Mouse (Mus musculus): ENCODE data around the gene Lipe. TPM values are rescaled to one million over a fixed set of nuclear protein-coding genes. Genes with fewer than 3 reads are reported as not detected.

The Lipe gene
- 19.8 and 21.4 TPM in 2 replicates for polyA plus RNA-seq (2015; fragmentation: Nextera tagmentation; extraction: Ambion mirVana)

- no peak for TF ChIP-seq EP300 (IDR thresholded peaks at IDR 0.05)
- no peak for TF ChIP-seq CTCF (IDR thresholded peaks at IDR 0.05)
- H3K9me3 ChIP-seq (ENCODE audit: low read length) = no peaks in the 10 kb centered on the region
- no peak within 1 kb of the TSS for H3K4me2 ChIP-seq (replicated peaks; ENCODE audit: low read depth, low read length)
- H3K36me3 ChIP-seq (ENCODE audit: insufficient read depth, low read length) = no peaks in the 10 kb centered on the region
- H3K4me3 ChIP-seq (ENCODE audit: low read depth, low read length) = no peak within 1 kb of the TSS
- WGBS = 100% methylated on average over 1 of the region's 1 CpGs
- peaks cover 18% of the 10 kb centered on the region; the same call in 1 of the 2 replicates for H3K4me1 ChIP-seq (ENCODE audit: insufficient read depth, low read depth, low read length)
- H3K27ac ChIP-seq (ENCODE audit: low read length) = no peak within 1 kb of the TSS
- H3K9ac ChIP-seq (replicated peaks; ENCODE audit: low read depth) = no peak within 1 kb of the TSS
- DNase-seq (ENCODE audit: low spot score) = no peak
- no peak for ATAC-seq
- no peaks in the 10 kb centered on the region for H3K27me3 ChIP-seq (replicated peaks; ENCODE audit: insufficient read depth, low read length)
Measured at GRCm38 (mm10) chr7:25398610-25399009, at the start of gene Lipe. TSS of gene Lipe (minus strand) at chr7:25398710.

GRCm38 (mm10) chr7:25440816-25441153 is 42.3 kb upstream of the Lipe start:
- H3K4me2 ChIP-seq (replicated peaks; ENCODE audit: low read depth, low read length) = no peak overlapping the region
- H3K36me3 ChIP-seq (ENCODE audit: insufficient read depth, low read length) = no peaks in the 10 kb centered on the region
- no peak overlapping the region for H3K9ac ChIP-seq (replicated peaks; ENCODE audit: low read depth)
- no peak overlapping the region for H3K4me3 ChIP-seq (ENCODE audit: low read depth, low read length)
- no peak for DNase-seq (ENCODE audit: low spot score)
- peak overlapping the region; percentile 81 for H3K27ac ChIP-seq (ENCODE audit: low read length)
- TF ChIP-seq CTCF (IDR thresholded peaks at IDR 0.05) = no peak
- no peak for TF ChIP-seq EP300 (IDR thresholded peaks at IDR 0.05)
- H3K9me3 ChIP-seq (ENCODE audit: low read length) = no peaks in the 10 kb centered on the region
- WGBS = 68% methylated on average over 6 of the region's 6 CpGs
- H3K27me3 ChIP-seq (replicated peaks; ENCODE audit: insufficient read depth, low read length) = no peaks in the 10 kb centered on the region
- no peak for ATAC-seq
- peaks cover 16% of the 10 kb centered on the region; the same call in 1 of the 2 replicates for H3K4me1 ChIP-seq (ENCODE audit: insufficient read depth, low read depth, low read length)

- peak overlapping the region; percentile 81 for H3K27ac ChIP-seq (ENCODE audit: low read length)
- ATAC-seq (peak; percentile 83), DNase-seq (ENCODE audit: low spot score) (peak; percentile 86)
- peak; percentile 86 for TF ChIP-seq EP300 (IDR thresholded peaks at IDR 0.05)
- no peak for TF ChIP-seq CTCF (IDR thresholded peaks at IDR 0.05)
- H3K9me3 ChIP-seq (ENCODE audit: low read length) = no peaks in the 10 kb centered on the region
- WGBS = 51% methylated on average over 9 of the region's 9 CpGs
- no peaks in the 10 kb centered on the region for H3K36me3 ChIP-seq (ENCODE audit: insufficient read depth, low read length)
- H3K9ac ChIP-seq (replicated peaks; ENCODE audit: low read depth) = no peak overlapping the region
- H3K4me2 ChIP-seq (replicated peaks; ENCODE audit: low read depth, low read length) = no peak overlapping the region
- no peaks in the 10 kb centered on the region for H3K27me3 ChIP-seq (replicated peaks; ENCODE audit: insufficient read depth, low read length)
- H3K4me1 ChIP-seq (ENCODE audit: insufficient read depth, low read depth, low read length) = peaks cover 22% of the 10 kb centered on the region; the same call in 1 of the 2 replicates
- no peak overlapping the region for H3K4me3 ChIP-seq (ENCODE audit: low read depth, low read length)
Measured at GRCm38 (mm10) chr7:25439978-25440815, 41.7 kb upstream of the Lipe start.

GRCm38 (mm10) chr7:25439124-25439822 is 40.8 kb upstream of the Lipe start:
- Histone ChIP-seq H3K4me1 (ENCODE audit: insufficient read depth, low read depth, low read length) (peaks cover 28% of the 10 kb centered on the region; the same call in 1 of the 2 replicates), H3K4me2 (replicated peaks; ENCODE audit: low read depth, low read length) (no peak overlapping the region), H3K27ac (ENCODE audit: low read length) (peak overlapping the region; percentile 81), H3K4me3 (ENCODE audit: low read depth, low read length) (no peak overlapping the region), H3K9me3 (ENCODE audit: low read length) (no peaks in the 10 kb centered on the region), H3K27me3 (replicated peaks; ENCODE audit: insufficient read depth, low read length) (no peaks in the 10 kb centered on the region), H3K36me3 (ENCODE audit: insufficient read depth, low read length) (no peaks in the 10 kb centered on the region), H3K9ac (replicated peaks; ENCODE audit: low read depth) (no peak overlapping the region)
- WGBS = 58% methylated on average over 8 of the region's 8 CpGs
- DNase-seq (ENCODE audit: low spot score) (peak; percentile 73), ATAC-seq (0 out of 2 replicates have a peak, but pooled peaks have one; percentile 17)
- TF ChIP-seq CTCF (IDR thresholded peaks at IDR 0.05) = no peak

- no peak for ATAC-seq
Measured at GRCm38 (mm10) chr7:25436704-25437103, 38.2 kb upstream of the Lipe start.

GRCm38 (mm10) chr7:25436226-25436625 is 37.7 kb upstream of the Lipe start:
- peak; percentile 58 for ATAC-seq
- Histone ChIP-seq H3K4me2 (replicated peaks; ENCODE audit: low read depth, low read length) (no peak overlapping the region), H3K9ac (replicated peaks; ENCODE audit: low read depth) (no peak overlapping the region), H3K4me1 (ENCODE audit: insufficient read depth, low read depth, low read length) (peaks cover 35% of the 10 kb centered on the region; the same call in 1 of the 2 replicates), H3K27ac (ENCODE audit: low read length) (peak overlapping the region; percentile 82), H3K27me3 (replicated peaks; ENCODE audit: insufficient read depth, low read length) (no peaks in the 10 kb centered on the region), H3K36me3 (ENCODE audit: insufficient read depth, low read length) (no peaks in the 10 kb centered on the region), H3K4me3 (ENCODE audit: low read depth, low read length) (no peak overlapping the region), H3K9me3 (ENCODE audit: low read length) (no peaks in the 10 kb centered on the region)
- 51% methylated on average over 6 of the region's 6 CpGs for WGBS
- DNase-seq (ENCODE audit: low spot score) = peak; percentile 72
- TF ChIP-seq EP300 (IDR thresholded peaks at IDR 0.05) (peak; percentile 92), CTCF (IDR thresholded peaks at IDR 0.05) (peak; percentile 42)

More at GRCm38 (mm10) chr7:25436704-25437103, 38.2 kb upstream of the Lipe start:
- Histone ChIP-seq H3K27ac (ENCODE audit: low read length) (peak overlapping the region; percentile 82), H3K9me3 (ENCODE audit: low read length) (no peaks in the 10 kb centered on the region), H3K4me2 (replicated peaks; ENCODE audit: low read depth, low read length) (no peak overlapping the region), H3K4me1 (ENCODE audit: insufficient read depth, low read depth, low read length) (peaks cover 35% of the 10 kb centered on the region; the same call in 1 of the 2 replicates), H3K27me3 (replicated peaks; ENCODE audit: insufficient read depth, low read length) (no peaks in the 10 kb centered on the region), H3K4me3 (ENCODE audit: low read depth, low read length) (no peak overlapping the region), H3K9ac (replicated peaks; ENCODE audit: low read depth) (no peak overlapping the region), H3K36me3 (ENCODE audit: insufficient read depth, low read length) (no peaks in the 10 kb centered on the region)
- no peak for TF ChIP-seq EP300 (IDR thresholded peaks at IDR 0.05)
- no peak for TF ChIP-seq CTCF (IDR thresholded peaks at IDR 0.05)
- peak; percentile 40 for DNase-seq (ENCODE audit: low spot score)
- 62% methylated on average over 2 of the region's 2 CpGs for WGBS

Measured in lung, postnatal 0 days (tissue).